Comparison of ENCODE assay signal across 1 mouse cellular context in genomic region chr13:4265455-4265854, GRCm38 (mm10). TPM values are rescaled to one million over a fixed set of nuclear protein-coding genes. Genes with fewer than 3 reads are reported as not detected.
"Had no signal": no experiment of that assay in that cellular context is flagged by ENCODE, and none has a peak within 500 bp of the region (broad histone marks: within the 10 kb centered on the region; RNA-seq: fewer than 3 reads in every experiment).

No protein-coding gene starts in this region.

RNA-seq across cellular contexts. Expression of gene Akr1c12, which starts 13.8 kb away (rescaled TPM):
- polyA plus RNA-seq: neural tube, embryonic 12.5 days had no signal
